Mouse (Mus musculus) lung, embryonic 16.5 days (tissue): ENCODE results near the gene Osbpl2. TPM values are rescaled to one million over a fixed set of nuclear protein-coding genes. Genes with fewer than 3 reads are reported as not detected.
A peak's percentile ranks its signal among the peaks of the same experiment; 100 is the strongest.

ENCODE experiments used
- ATAC-seq: fragments of 200-750 bp; cut with Nextera tagmentation; 2 replicates; pipeline ENCODE4 v1.8.0; 2017; ENCODE audit warnings: low read depth, mild to moderate bottlenecking, moderate library complexity
- H3K27ac ChIP-seq: fragments of 300-500 bp; sonication (generic); 2 replicates; pipeline ENCODE4 v1.5.1; 2014; ENCODE audit warnings: mild to moderate bottlenecking, control low read depth, low read length
- H3K27me3 ChIP-seq: fragments of 300-500 bp; sonication (generic); 2 replicates; pipeline ENCODE4 v1.6.1; 2014; ENCODE audit warnings: low read depth, low read length, mixed read lengths; ENCODE audit not compliant: control insufficient read depth, insufficient read depth
- H3K36me3 ChIP-seq: fragments of 300-500 bp; sonication (generic); 2 replicates; pipeline ENCODE4 v1.6.1; 2014; ENCODE audit warnings: low read length; ENCODE audit not compliant: control insufficient read depth, insufficient read depth
- H3K4me1 ChIP-seq: fragments of 300-500 bp; sonication (generic); replicated peaks from 2 replicates; pipeline ENCODE4 v1.6.1; 2014; ENCODE audit warnings: low read length, mixed read lengths; ENCODE audit not compliant: control insufficient read depth, insufficient read depth
- H3K4me2 ChIP-seq: fragments of 300-500 bp; sonication (generic); 2 replicates; pipeline ENCODE4 v1.6.1; 2014; ENCODE audit warnings: low read depth, low read length, control low read depth
- H3K4me3 ChIP-seq: fragments of 300-500 bp; sonication (generic); 2 replicates; pipeline ENCODE4 v1.5.1; 2014; ENCODE audit warnings: mild to moderate bottlenecking, low read length, control low read depth
- H3K9ac ChIP-seq: fragments of 300-500 bp; sonication (generic); 2 replicates; pipeline ENCODE4 v1.6.1; 2014; ENCODE audit warnings: low read length, control low read depth
- H3K9me3 ChIP-seq: fragments of 300-500 bp; sonication (generic); 2 replicates; pipeline ENCODE4 v1.6.1; 2016; ENCODE audit warnings: low read length; ENCODE audit not compliant: control insufficient read depth
- WGBS: fragments of 180-500 bp; shearing (Covaris S2); extraction: QIAGEN DNeasy Blood & Tissue Kit; methylation state at CpG from one replicate; pipeline ENCODE4 v1.1.7; 2014; 5-methylcytosine and 5-hydroxymethylcytosine counted together
- polyA plus RNA-seq: library from polyadenylated mRNA; unstranded; fragments of >200 nt; fragmentation: Nextera tagmentation; extraction: Ambion mirVana; gene quantifications from 2 replicates; pipeline ENCODE4 v1.2.1, GENCODE M21; 2015

The Osbpl2 gene
- polyA plus RNA-seq, 1 experiment from 2014 or later, result 29.9 TPM

- Histone ChIP-seq H3K9me3 (no peaks in the 10 kb centered on the region), H3K9ac (no peak overlapping the region), H3K4me2 (peak overlapping the region; percentile 98), H3K27me3 (peaks cover 69% of the 10 kb centered on the region), H3K27ac (no peak overlapping the region), H3K36me3 (no peaks in the 10 kb centered on the region), H3K4me1 (peaks cover 11% of the 10 kb centered on the region), H3K4me3 (peak overlapping the region; percentile 58)
- 2% methylated on average over 56 of the region's 57 CpGs for WGBS
- no peak for ATAC-seq
Measured at GRCm38 (mm10) chr2:180103151-180103977, 15.7 kb upstream of the Osbpl2 start.

GRCm38 (mm10) chr2:180103978-180104658, 15.0 kb upstream of the Osbpl2 start, which contains the start of gene Hrh3:
Hrh3 (minus strand) TSS chr2:180104488.
- H3K36me3 ChIP-seq, result no peaks in the 10 kb centered on the region
- peak within 1 kb of the TSS; percentile 58 for H3K4me3 ChIP-seq
- H3K4me2 ChIP-seq, result peak within 1 kb of the TSS; percentile 98
- H3K4me1 ChIP-seq, result peaks cover 11% of the 10 kb centered on the region
- H3K27me3 ChIP-seq, result peaks cover 64% of the 10 kb centered on the region
- no peak within 1 kb of the TSS for H3K27ac ChIP-seq
- no peaks in the 10 kb centered on the region for H3K9me3 ChIP-seq
- ATAC-seq, result peak; percentile 95
- H3K9ac ChIP-seq, result no peak within 1 kb of the TSS
- under 1% methylated on average over 60 of the region's 87 CpGs for WGBS

GRCm38 (mm10) chr2:180104659-180105377, 14.3 kb upstream of the Osbpl2 start:
- peaks cover 58% of the 10 kb centered on the region for H3K27me3 ChIP-seq
- 9% methylated on average over 24 of the region's 24 CpGs for WGBS
- 0 out of 2 replicates have a peak, but pooled peaks have one; percentile 4 for ATAC-seq

GRCm38 (mm10) chr2:180105441-180106190, 13.5 kb upstream of the Osbpl2 start:
- H3K36me3 ChIP-seq, result no peaks in the 10 kb centered on the region
- peaks cover 11% of the 10 kb centered on the region for H3K4me1 ChIP-seq
- no peak overlapping the region for H3K4me2 ChIP-seq
- H3K27me3 ChIP-seq, result peaks cover 51% of the 10 kb centered on the region
- no peak overlapping the region for H3K27ac ChIP-seq
- no peaks in the 10 kb centered on the region for H3K9me3 ChIP-seq
- WGBS, result 31% methylated on average over 8 of the region's 8 CpGs
- ATAC-seq, result no peak
- no peak overlapping the region for H3K4me3 ChIP-seq
- H3K9ac ChIP-seq, result no peak overlapping the region

More at GRCm38 (mm10) chr2:180104659-180105377, 14.3 kb upstream of the Osbpl2 start:
- peak overlapping the region; percentile 98 for H3K4me2 ChIP-seq
- H3K9ac ChIP-seq, result no peak overlapping the region
- H3K4me1 ChIP-seq, result peaks cover 11% of the 10 kb centered on the region
- no peaks in the 10 kb centered on the region for H3K36me3 ChIP-seq
- no peaks in the 10 kb centered on the region for H3K9me3 ChIP-seq
- H3K27ac ChIP-seq, result no peak overlapping the region
- H3K4me3 ChIP-seq, result peak overlapping the region; percentile 58

GRCm38 (mm10) chr2:180107081-180107480, 12.0 kb upstream of the Osbpl2 start:
- H3K36me3 ChIP-seq, result no peaks in the 10 kb centered on the region
- no peak overlapping the region for H3K27ac ChIP-seq
- WGBS, result 54% methylated on average over 4 of the region's 4 CpGs
- H3K4me2 ChIP-seq, result no peak overlapping the region
- no peak overlapping the region for H3K9ac ChIP-seq
- H3K9me3 ChIP-seq, result no peaks in the 10 kb centered on the region
- no peak overlapping the region for H3K4me3 ChIP-seq
- peaks cover 11% of the 10 kb centered on the region for H3K4me1 ChIP-seq
- no peak for ATAC-seq
- H3K27me3 ChIP-seq, result peaks cover 38% of the 10 kb centered on the region

GRCm38 (mm10) chr2:180108285-180108684, 10.8 kb upstream of the Osbpl2 start:
- Histone ChIP-seq H3K36me3 (no peaks in the 10 kb centered on the region), H3K4me1 (peaks cover 10% of the 10 kb centered on the region), H3K4me3 (no peak overlapping the region), H3K27me3 (peaks cover 26% of the 10 kb centered on the region), H3K9ac (no peak overlapping the region), H3K4me2 (no peak overlapping the region), H3K27ac (no peak overlapping the region), H3K9me3 (no peaks in the 10 kb centered on the region)
- 49% methylated on average over 6 of the region's 6 CpGs for WGBS
- ATAC-seq, result no peak

GRCm38 (mm10) chr2:180113909-180114890, 4.9 kb upstream of the Osbpl2 start:
- Histone ChIP-seq H3K9ac (no peak overlapping the region), H3K27ac (no peak overlapping the region), H3K4me1 (peaks cover 41% of the 10 kb centered on the region), H3K27me3 (no peaks in the 10 kb centered on the region), H3K4me3 (no peak overlapping the region), H3K36me3 (no peaks in the 10 kb centered on the region), H3K4me2 (no peak overlapping the region), H3K9me3 (no peaks in the 10 kb centered on the region)
- WGBS, result 46% methylated on average over 17 of the region's 17 CpGs
- ATAC-seq, result no peak

GRCm38 (mm10) chr2:180115279-180115678, 3.8 kb upstream of the Osbpl2 start:
- Histone ChIP-seq H3K9me3 (no peaks in the 10 kb centered on the region), H3K4me3 (no peak overlapping the region), H3K27ac (peak overlapping the region; percentile 58; the same call in 1 of the 2 replicates), H3K36me3 (no peaks in the 10 kb centered on the region), H3K9ac (no peak overlapping the region), H3K4me1 (peaks cover 44% of the 10 kb centered on the region), H3K27me3 (no peaks in the 10 kb centered on the region), H3K4me2 (no peak overlapping the region)
- ATAC-seq, result no peak
- 12% methylated on average over 6 of the region's 6 CpGs for WGBS
